In the genomic region with DNA sequence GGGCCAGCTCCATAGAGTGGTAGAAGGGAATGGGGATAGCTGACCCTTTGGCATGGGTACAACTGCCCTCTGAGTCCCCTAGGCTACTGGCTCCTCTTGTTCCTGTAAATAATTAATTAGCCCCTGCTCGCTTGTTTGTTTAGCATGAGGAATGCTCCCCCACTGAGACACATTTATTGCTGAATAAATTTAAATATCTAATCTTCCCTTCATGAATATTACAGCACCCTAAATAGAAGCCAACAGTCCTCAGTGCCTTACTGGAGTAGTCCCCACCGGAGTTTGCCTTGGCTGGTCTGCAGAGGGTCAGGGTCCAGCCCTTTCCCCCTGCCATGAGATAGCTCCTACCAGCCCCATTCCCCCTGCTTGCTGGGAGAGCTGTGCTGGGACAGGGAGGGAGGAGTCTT, we compare ENCODE assay signal across 13 mouse cellular contexts. TPM values are rescaled to one million over a fixed set of nuclear protein-coding genes. Genes with fewer than 3 reads are reported as not detected.
DNase-seq lines count a peak whose midpoint lies in the region; ATAC-seq and TF ChIP-seq lines count a peak whose summit lies in the region.
"Had no signal": no experiment of that assay in that cellular context is flagged by ENCODE, and none has a peak within 500 bp of the region (broad histone marks: within the 10 kb centered on the region; RNA-seq: fewer than 3 reads in every experiment).

No protein-coding gene starts in this region.

- peaks cover 8% of the 10 kb centered on the region for H3K36me3 ChIP-seq in hindbrain, embryonic 13.5 days
- peaks cover 5% of the 10 kb centered on the region; the same call in 1 of the 2 replicates for H3K36me3 ChIP-seq in hindbrain, embryonic 16.5 days (ENCODE audit: control insufficient read depth, insufficient read depth, low read length)
- H3K36me3 ChIP-seq in midbrain, postnatal 0 days (ENCODE audit: insufficient read depth, low read length): no peaks in the 10 kb centered on the region
- 0 out of 2 replicates have a peak, but pooled peaks cover 4% of the 10 kb centered on the region for H3K36me3 ChIP-seq in midbrain, embryonic 15.5 days (replicated peaks)
- H3K36me3 ChIP-seq in kidney, embryonic 16.5 days (ENCODE audit: insufficient read depth, low read length): peaks cover 1% of the 10 kb centered on the region; the same call in 1 of the 2 replicates

- H3K27ac ChIP-seq in hindbrain, embryonic 13.5 days: no peak overlapping the region
- H3K27ac ChIP-seq in hindbrain, embryonic 16.5 days (ENCODE audit: low read depth, low read length): no peak overlapping the region
- no peak overlapping the region for H3K27ac ChIP-seq in midbrain, postnatal 0 days (ENCODE audit: low read depth, low read length)
- H3K27ac ChIP-seq in midbrain, embryonic 15.5 days: no peak overlapping the region
- H3K27ac ChIP-seq in kidney, embryonic 16.5 days (ENCODE audit: low read length): peak overlapping the region; percentile 85
- H3K27ac ChIP-seq: heart, adult 2 months; layer of hippocampus, adult 2 months; lung, embryonic 15.5 days had no signal

- no peak overlapping the region for H3K4me3 ChIP-seq in hindbrain, embryonic 13.5 days
- no peak overlapping the region for H3K4me3 ChIP-seq in hindbrain, embryonic 16.5 days (ENCODE audit: low read length)
- no peak overlapping the region for H3K4me3 ChIP-seq in midbrain, postnatal 0 days (ENCODE audit: low read depth, low read length)
- H3K4me3 ChIP-seq in midbrain, embryonic 15.5 days: no peak overlapping the region
- H3K4me3 ChIP-seq in kidney, embryonic 16.5 days (ENCODE audit: low read length): no peak overlapping the region
- H3K4me3 ChIP-seq: heart, adult 2 months; layer of hippocampus, adult 2 months; lung, embryonic 15.5 days had no signal

- peaks cover 55% of the 10 kb centered on the region for H3K27me3 ChIP-seq in hindbrain, embryonic 13.5 days
- H3K27me3 ChIP-seq in hindbrain, embryonic 16.5 days (replicated peaks; ENCODE audit: control insufficient read depth, insufficient read depth, low read length): 0 out of 2 replicates have a peak, but pooled peaks cover 2% of the 10 kb centered on the region
- no peaks in the 10 kb centered on the region for H3K27me3 ChIP-seq in midbrain, postnatal 0 days (ENCODE audit: insufficient read depth, low read length)
- H3K27me3 ChIP-seq in midbrain, embryonic 15.5 days (replicated peaks): peaks cover 13% of the 10 kb centered on the region; the same call in 1 of the 2 replicates
- H3K27me3 ChIP-seq in kidney, embryonic 16.5 days (ENCODE audit: insufficient read depth, low read length): no peaks in the 10 kb centered on the region; the same call in 1 of the 2 replicates

- TF ChIP-seq CTCF in midbrain, postnatal 0 days (IDR thresholded peaks at IDR 0.05): no peak

- no peak overlapping the region for H3K4me2 ChIP-seq in hindbrain, embryonic 13.5 days
- no peak overlapping the region for H3K4me2 ChIP-seq in hindbrain, embryonic 16.5 days (ENCODE audit: low read length)
- H3K4me2 ChIP-seq in midbrain, postnatal 0 days (ENCODE audit: low read depth, low read length, poor library complexity, severe bottlenecking): no peak overlapping the region
- H3K4me2 ChIP-seq in midbrain, embryonic 15.5 days: no peak overlapping the region
- 0 out of 2 replicates have a peak overlapping the region, but pooled peaks have one; percentile 3 for H3K4me2 ChIP-seq in kidney, embryonic 16.5 days (replicated peaks; ENCODE audit: low read depth, low read length)
- H3K4me2 ChIP-seq: lung, embryonic 15.5 days had no signal

- ATAC-seq in hindbrain, embryonic 13.5 days (ENCODE audit: low FRiP score): no peak
- no peak for ATAC-seq in hindbrain, embryonic 16.5 days
- ATAC-seq in midbrain, postnatal 0 days (ENCODE audit: low FRiP score): no peak
- ATAC-seq in midbrain, embryonic 15.5 days (replicated peaks): no peak
- ATAC-seq in kidney, embryonic 16.5 days (ENCODE audit: low FRiP score, low TSS enrichment): no peak

- H3K9me3 ChIP-seq in hindbrain, embryonic 13.5 days: no peaks in the 10 kb centered on the region
- H3K9me3 ChIP-seq in hindbrain, embryonic 16.5 days (ENCODE audit: control insufficient read depth, low read length): no peaks in the 10 kb centered on the region
- no peaks in the 10 kb centered on the region for H3K9me3 ChIP-seq in midbrain, postnatal 0 days (ENCODE audit: low read length)
- no peaks in the 10 kb centered on the region for H3K9me3 ChIP-seq in midbrain, embryonic 15.5 days
- H3K9me3 ChIP-seq in kidney, embryonic 16.5 days (ENCODE audit: low read length): no peaks in the 10 kb centered on the region
- H3K9me3 ChIP-seq: lung, embryonic 15.5 days had no signal

- 18% methylated on average over 2 of the region's 2 CpGs for WGBS in hindbrain, embryonic 13.5 days
- 28% methylated on average over 2 of the region's 2 CpGs for WGBS in hindbrain, embryonic 16.5 days
- WGBS in midbrain, postnatal 0 days: 36% methylated on average over 2 of the region's 2 CpGs
- WGBS in midbrain, embryonic 15.5 days: 30% methylated on average over 2 of the region's 2 CpGs
- 39% methylated on average over 2 of the region's 2 CpGs for WGBS in kidney, embryonic 16.5 days

- H3K4me1 ChIP-seq in hindbrain, embryonic 13.5 days (replicated peaks): peaks cover 59% of the 10 kb centered on the region
- peaks cover 4% of the 10 kb centered on the region; the same call in 1 of the 2 replicates for H3K4me1 ChIP-seq in hindbrain, embryonic 16.5 days (ENCODE audit: control insufficient read depth, insufficient read depth, low read depth, low read length)
- no peaks in the 10 kb centered on the region for H3K4me1 ChIP-seq in midbrain, postnatal 0 days (ENCODE audit: insufficient read depth, low read length)
- H3K4me1 ChIP-seq in midbrain, embryonic 15.5 days: peaks cover 26% of the 10 kb centered on the region
- peaks cover 47% of the 10 kb centered on the region for H3K4me1 ChIP-seq in kidney, embryonic 16.5 days (ENCODE audit: insufficient read depth, low read length)

- H3K9ac ChIP-seq in hindbrain, embryonic 13.5 days: 0 out of 2 replicates have a peak overlapping the region, but pooled peaks have one; percentile 13
- H3K9ac ChIP-seq in hindbrain, embryonic 16.5 days (ENCODE audit: low read depth, low read length): no peak overlapping the region
- no peak overlapping the region for H3K9ac ChIP-seq in midbrain, postnatal 0 days (replicated peaks; ENCODE audit: low read length, poor library complexity, severe bottlenecking)
- no peak overlapping the region for H3K9ac ChIP-seq in midbrain, embryonic 15.5 days
- H3K9ac ChIP-seq in kidney, embryonic 16.5 days (replicated peaks; ENCODE audit: low read length): peak overlapping the region; percentile 56
- H3K9ac ChIP-seq: lung, embryonic 15.5 days had no signal

- peak; percentile 36 for DNase-seq in midbrain, postnatal 0 days (ENCODE audit: low spot score)
- DNase-seq in yolk sac, embryonic 10.5 days (ENCODE audit: low spot score): peak; percentile 18
- DNase-seq in cerebellum, adult 18-20 months: no peak
- no peak for DNase-seq in ovary, postnatal 10 days (ENCODE audit: low spot score)
- DNase-seq: cerebellum, adult 11 months; heart, adult 2 months; right cerebral cortex, postnatal 14 days had no signal

RNA-seq across cellular contexts. Expression of a gene that starts 13.6 kb away (rescaled TPM):
- 233 and 250 TPM in 2 replicates for polyA plus RNA-seq in hindbrain, embryonic 13.5 days (2015; fragmentation: Nextera tagmentation; extraction: Ambion mirVana)
- polyA plus RNA-seq in hindbrain, embryonic 16.5 days (2015; fragmentation: Nextera tagmentation; extraction: Ambion mirVana): 246 and 249 TPM in 2 replicates
- total RNA-seq in midbrain, postnatal 0 days (2014; rRNA removed): 236 and 242 TPM in 2 replicates
- 257 and 277 TPM in 2 replicates for polyA plus RNA-seq in midbrain, postnatal 0 days (2015; fragmentation: Nextera tagmentation; extraction: Ambion mirVana)
- 242 and 255 TPM in 2 replicates for polyA plus RNA-seq in midbrain, embryonic 15.5 days (2015; fragmentation: Nextera tagmentation; extraction: Ambion mirVana)
- polyA plus RNA-seq in kidney, embryonic 16.5 days (2015; fragmentation: Nextera tagmentation; extraction: Ambion mirVana): 231 and 241 TPM in 2 replicates

RNA-seq across cellular contexts. Expression of a gene that starts 24.9 kb away (rescaled TPM):
- 881 and 924 TPM in 2 replicates for polyA plus RNA-seq in hindbrain, embryonic 13.5 days (2015; fragmentation: Nextera tagmentation; extraction: Ambion mirVana)
- polyA plus RNA-seq in hindbrain, embryonic 16.5 days (2015; fragmentation: Nextera tagmentation; extraction: Ambion mirVana): 1,071 and 1,270 TPM in 2 replicates
- 1,114 and 1,471 TPM in 2 replicates for total RNA-seq in midbrain, postnatal 0 days (2014; rRNA removed)
- 1,645 and 1,756 TPM in 2 replicates for polyA plus RNA-seq in midbrain, postnatal 0 days (2015; fragmentation: Nextera tagmentation; extraction: Ambion mirVana)
- polyA plus RNA-seq in midbrain, embryonic 15.5 days (2015; fragmentation: Nextera tagmentation; extraction: Ambion mirVana): 837 and 848 TPM in 2 replicates
- polyA plus RNA-seq in kidney, embryonic 16.5 days (2015; fragmentation: Nextera tagmentation; extraction: Ambion mirVana): 1,116 and 1,175 TPM in 2 replicates

RNA-seq across cellular contexts. Expression of a gene that starts 48.4 kb away (rescaled TPM):
- 65.3 and 66.6 TPM in 2 replicates for polyA plus RNA-seq in hindbrain, embryonic 13.5 days (2015; fragmentation: Nextera tagmentation; extraction: Ambion mirVana)
- polyA plus RNA-seq in hindbrain, embryonic 16.5 days (2015; fragmentation: Nextera tagmentation; extraction: Ambion mirVana): 60.6 and 66.9 TPM in 2 replicates
- total RNA-seq in midbrain, postnatal 0 days (2014; rRNA removed): 58.3 and 62.5 TPM in 2 replicates
- polyA plus RNA-seq in midbrain, postnatal 0 days (2015; fragmentation: Nextera tagmentation; extraction: Ambion mirVana): 45.6 and 46.1 TPM in 2 replicates
- polyA plus RNA-seq in midbrain, embryonic 15.5 days (2015; fragmentation: Nextera tagmentation; extraction: Ambion mirVana): 70.1 and 75.1 TPM in 2 replicates
- polyA plus RNA-seq in kidney, embryonic 16.5 days (2015; fragmentation: Nextera tagmentation; extraction: Ambion mirVana): 81.4 and 88.0 TPM in 2 replicates

Comparison
In these comparisons a context has a peak if more than half of its experiments do, and no peak if none do; other contexts are left out.
1. H3K9ac ChIP-seq: peak in hindbrain, embryonic 13.5 days (single experiment) and kidney, embryonic 16.5 days (single experiment); none in hindbrain, embryonic 16.5 days (single experiment), midbrain, postnatal 0 days (single experiment) and midbrain, embryonic 15.5 days (single experiment).
2. DNase-seq: peak in midbrain, postnatal 0 days (single experiment) and yolk sac, embryonic 10.5 days (single experiment); none in cerebellum, adult 18-20 months (0 of 2) and ovary, postnatal 10 days (single experiment).